Mouse (Mus musculus): ENCODE data around the gene Robo1. TPM values are rescaled to one million over a fixed set of nuclear protein-coding genes. Genes with fewer than 3 reads are reported as not detected.
A peak's percentile ranks its signal among the peaks of the same experiment; 100 is the strongest.

Gene Robo1
- polyA plus RNA-seq, 1 experiment: 2.2 TPM

DNA sequence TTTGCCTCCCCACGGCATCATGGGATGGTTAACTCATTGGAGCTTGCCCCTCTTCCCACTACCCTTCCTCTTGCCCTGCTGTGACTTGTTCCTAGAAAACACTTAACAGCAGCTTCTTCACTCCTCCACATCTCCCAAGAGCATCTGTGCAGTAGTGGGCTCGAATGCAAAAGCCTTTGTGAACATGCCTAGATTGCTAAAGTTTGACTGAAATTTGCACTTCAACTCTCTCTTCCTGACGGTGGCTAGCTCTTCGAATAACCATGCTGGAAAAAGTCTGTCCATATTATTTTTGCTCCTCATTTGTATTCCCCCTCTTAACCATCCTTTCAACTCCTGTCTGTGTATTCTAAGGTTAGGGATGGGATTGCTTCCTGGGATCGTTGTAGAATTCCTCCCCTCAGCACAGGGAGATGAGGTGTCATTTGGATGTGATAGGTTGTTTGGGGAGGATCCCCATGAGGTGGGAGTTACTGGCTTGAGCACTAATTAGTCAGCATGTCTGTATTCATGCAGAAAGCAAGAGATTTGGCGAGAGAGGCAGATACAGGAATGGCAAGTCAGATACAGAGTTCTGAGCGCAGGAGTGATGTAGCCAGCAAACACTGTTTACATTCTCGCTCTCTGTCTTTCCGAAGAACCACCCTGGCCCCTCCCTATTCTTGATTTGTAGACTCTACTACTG, 409.2 kb downstream of the Robo1 start:
- no peaks in the 10 kb centered on the region; the same call in 1 of the 2 replicates for H3K27me3 ChIP-seq (replicated peaks; ENCODE audit: control insufficient read depth, insufficient read depth, low read length)
- H3K4me3 ChIP-seq (ENCODE audit: insufficient read depth, low read depth, low read length): no peak overlapping the region
- H3K36me3 ChIP-seq (ENCODE audit: control insufficient read depth, insufficient read depth, low read length): no peaks in the 10 kb centered on the region
- no peaks in the 10 kb centered on the region for H3K4me1 ChIP-seq (ENCODE audit: control insufficient read depth, insufficient read depth, low read length)
- H3K27ac ChIP-seq (ENCODE audit: insufficient read depth, low read depth, low read length): no peak overlapping the region
- 58% methylated on average over 9 of the region's 9 CpGs for WGBS
- no peak for TF ChIP-seq POLR2A (IDR thresholded peaks at IDR 0.05; ENCODE audit: low read depth, low read length)
- DNase-seq: no peak

DNA sequence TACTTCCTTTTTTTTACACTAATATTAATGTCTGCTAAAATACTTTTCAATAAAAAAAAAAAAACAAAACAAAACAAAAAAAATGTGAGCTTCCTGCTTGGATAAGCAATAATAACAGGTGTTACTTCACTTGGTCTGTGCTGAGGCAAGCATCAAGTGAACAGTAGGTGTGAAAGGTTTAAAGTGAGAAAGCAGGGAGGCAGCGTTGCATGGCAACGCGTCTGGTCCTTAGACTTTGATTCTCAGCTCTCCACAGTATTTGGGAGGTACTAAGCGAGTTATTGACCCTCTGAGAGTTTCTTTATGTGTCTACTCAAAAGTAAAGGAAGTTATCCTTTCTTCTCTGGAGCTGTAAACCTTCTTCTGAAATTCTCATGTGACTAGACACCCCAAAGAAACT, 411.0 kb downstream of the Robo1 start:
- 45% methylated on average over 4 of the region's 4 CpGs for WGBS
- H3K4me3 ChIP-seq (ENCODE audit: insufficient read depth, low read depth, low read length): no peak overlapping the region

DNA sequence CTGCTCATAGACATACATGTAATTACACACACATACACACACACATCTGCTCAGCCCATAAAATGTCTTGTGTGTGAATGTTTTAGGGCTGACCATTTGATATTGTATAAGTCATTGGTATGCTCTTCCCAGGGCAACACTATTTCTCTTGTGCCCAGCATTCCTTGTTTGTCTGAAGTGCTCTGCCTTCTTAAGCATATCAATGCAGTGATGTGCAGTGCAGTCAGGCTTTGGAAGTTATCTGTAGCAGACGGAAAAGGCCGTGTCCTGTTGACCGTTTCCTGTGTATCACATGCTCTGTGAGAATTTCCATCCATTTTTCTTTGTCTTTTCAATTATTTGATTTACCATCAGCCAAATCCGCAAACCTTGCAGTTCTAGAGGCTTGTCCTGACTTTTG, 412.9 kb downstream of the Robo1 start:
- Histone ChIP-seq H3K27ac (ENCODE audit: insufficient read depth, low read depth, low read length) (no peak overlapping the region), H3K4me3 (ENCODE audit: insufficient read depth, low read depth, low read length) (no peak overlapping the region), H3K27me3 (replicated peaks; ENCODE audit: control insufficient read depth, insufficient read depth, low read length) (no peaks in the 10 kb centered on the region; the same call in 1 of the 2 replicates), H3K36me3 (ENCODE audit: control insufficient read depth, insufficient read depth, low read length) (no peaks in the 10 kb centered on the region), H3K4me1 (ENCODE audit: control insufficient read depth, insufficient read depth, low read length) (no peaks in the 10 kb centered on the region)
- TF ChIP-seq CTCF (conservative IDR thresholded peaks at IDR 0.05; ENCODE audit: insufficient read depth, insufficient read length, low read depth, low read length): no peak
- TF ChIP-seq POLR2A (IDR thresholded peaks at IDR 0.05; ENCODE audit: low read depth, low read length): no peak
- 82% methylated on average over 4 of the region's 4 CpGs for WGBS
- DNase-seq: no peak

More for the DNA sequence above, 411.0 kb downstream of the Robo1 start:
- no peaks in the 10 kb centered on the region; the same call in 1 of the 2 replicates for H3K27me3 ChIP-seq (replicated peaks; ENCODE audit: control insufficient read depth, insufficient read depth, low read length)
- no peak for TF ChIP-seq CTCF (conservative IDR thresholded peaks at IDR 0.05; ENCODE audit: insufficient read depth, insufficient read length, low read depth, low read length)
- TF ChIP-seq POLR2A (IDR thresholded peaks at IDR 0.05; ENCODE audit: low read depth, low read length): no peak
- H3K27ac ChIP-seq (ENCODE audit: insufficient read depth, low read depth, low read length): no peak overlapping the region
- H3K36me3 ChIP-seq (ENCODE audit: control insufficient read depth, insufficient read depth, low read length): no peaks in the 10 kb centered on the region
- H3K4me1 ChIP-seq (ENCODE audit: control insufficient read depth, insufficient read depth, low read length): no peaks in the 10 kb centered on the region
- no peak for DNase-seq

DNA sequence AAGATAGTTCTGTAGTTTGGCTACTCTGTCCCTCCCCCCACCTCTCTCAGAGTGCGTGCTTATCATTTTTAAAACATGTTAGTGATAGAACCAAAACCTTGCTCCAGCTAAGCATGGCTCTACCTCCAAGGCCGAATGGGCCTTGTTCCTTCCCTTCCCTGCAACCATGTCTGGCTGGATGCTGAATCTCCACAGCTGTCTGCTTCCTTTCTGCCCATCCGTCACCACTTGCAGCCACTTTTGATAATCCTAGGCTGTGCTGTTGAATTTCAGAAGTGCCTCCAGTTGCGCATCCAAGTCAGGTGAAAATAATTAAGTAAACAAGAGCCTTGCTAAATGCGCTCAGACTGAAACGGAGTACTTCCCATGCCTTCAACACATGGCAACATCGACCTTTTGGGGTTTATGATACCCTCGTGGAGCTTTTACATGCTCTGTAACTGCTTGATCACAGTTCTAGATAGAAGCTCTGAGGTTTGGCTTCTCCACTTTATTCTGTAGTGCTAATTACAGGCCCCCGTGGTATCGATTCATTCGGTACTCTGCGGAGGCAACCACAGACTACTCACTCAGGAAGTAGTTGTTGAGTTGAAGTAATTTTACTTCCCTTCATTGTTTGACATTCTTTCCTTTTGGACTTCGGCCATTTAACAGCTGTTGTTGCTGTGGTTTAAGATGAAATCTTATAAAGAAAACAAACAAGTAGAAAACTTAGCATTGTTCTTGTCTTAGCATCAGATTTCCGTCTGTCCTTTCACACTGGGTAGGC, 413.8 kb downstream of the Robo1 start:
- Histone ChIP-seq H3K4me1 (ENCODE audit: control insufficient read depth, insufficient read depth, low read length) (no peaks in the 10 kb centered on the region), H3K27ac (ENCODE audit: insufficient read depth, low read depth, low read length) (no peak overlapping the region), H3K27me3 (replicated peaks; ENCODE audit: control insufficient read depth, insufficient read depth, low read length) (no peaks in the 10 kb centered on the region; the same call in 1 of the 2 replicates), H3K36me3 (ENCODE audit: control insufficient read depth, insufficient read depth, low read length) (no peaks in the 10 kb centered on the region), H3K4me3 (ENCODE audit: insufficient read depth, low read depth, low read length) (no peak overlapping the region)
- no peak for DNase-seq
- TF ChIP-seq POLR2A (IDR thresholded peaks at IDR 0.05; ENCODE audit: low read depth, low read length): no peak
- TF ChIP-seq CTCF (conservative IDR thresholded peaks at IDR 0.05; ENCODE audit: insufficient read depth, insufficient read length, low read depth, low read length): no peak
- WGBS: 69% methylated on average over 14 of the region's 14 CpGs

DNA sequence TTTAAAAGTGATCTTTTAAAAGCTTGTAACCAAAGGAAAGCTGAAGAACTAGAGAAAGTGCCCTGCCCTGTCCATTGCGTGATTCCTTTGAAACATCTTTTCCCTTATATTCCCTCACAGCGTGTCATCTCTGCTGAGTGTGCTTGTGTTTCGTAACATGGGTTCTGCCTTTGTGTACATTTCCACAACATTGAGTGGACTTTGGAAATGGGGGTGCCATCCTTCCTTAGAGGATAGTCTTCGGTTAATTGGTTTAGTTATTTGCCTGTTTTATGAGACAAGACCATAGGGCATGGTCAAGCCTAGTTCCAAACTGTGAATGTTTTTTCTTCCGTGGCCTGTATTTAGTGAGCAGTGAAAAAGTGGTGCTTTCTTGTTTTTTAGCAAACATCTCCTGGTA, 426.1 kb downstream of the Robo1 start:
- peak; percentile 67 for DNase-seq
- no peak overlapping the region for H3K27ac ChIP-seq (ENCODE audit: insufficient read depth, low read depth, low read length)
- no peaks in the 10 kb centered on the region for H3K27me3 ChIP-seq (replicated peaks; ENCODE audit: control insufficient read depth, insufficient read depth, low read length)
- no peak overlapping the region for H3K4me3 ChIP-seq (ENCODE audit: insufficient read depth, low read depth, low read length)
- 48% methylated on average over 5 of the region's 5 CpGs for WGBS
- no peaks in the 10 kb centered on the region for H3K36me3 ChIP-seq (ENCODE audit: control insufficient read depth, insufficient read depth, low read length)
- H3K4me1 ChIP-seq (ENCODE audit: control insufficient read depth, insufficient read depth, low read length): no peaks in the 10 kb centered on the region
- TF ChIP-seq POLR2A (IDR thresholded peaks at IDR 0.05; ENCODE audit: low read depth, low read length) (no peak), CTCF (conservative IDR thresholded peaks at IDR 0.05; ENCODE audit: insufficient read depth, insufficient read length, low read depth, low read length) (no peak)

DNA sequence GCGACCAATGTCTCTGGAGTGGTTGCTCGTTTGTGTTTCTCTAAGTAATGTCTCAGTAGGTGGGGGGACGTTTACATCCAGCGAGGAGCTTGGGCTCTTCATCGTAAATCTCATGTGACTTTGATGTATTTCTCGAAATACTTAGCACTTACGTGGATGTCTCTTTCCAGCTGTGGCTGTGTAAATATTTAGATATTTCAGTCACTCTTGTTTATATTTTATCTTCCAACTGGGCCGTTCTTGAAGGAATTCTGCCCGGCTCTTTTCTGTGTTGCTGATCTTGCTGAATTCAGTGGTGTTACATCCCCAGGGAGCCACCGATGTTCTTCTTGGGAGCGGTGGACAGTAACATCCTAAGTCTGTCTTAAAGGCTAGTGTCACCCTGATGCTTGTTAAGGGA, 427.1 kb downstream of the Robo1 start:
- TF ChIP-seq CTCF (conservative IDR thresholded peaks at IDR 0.05; ENCODE audit: insufficient read depth, insufficient read length, low read depth, low read length) (no peak), POLR2A (IDR thresholded peaks at IDR 0.05; ENCODE audit: low read depth, low read length) (no peak)
- no peaks in the 10 kb centered on the region for H3K36me3 ChIP-seq (ENCODE audit: control insufficient read depth, insufficient read depth, low read length)
- H3K27me3 ChIP-seq (replicated peaks; ENCODE audit: control insufficient read depth, insufficient read depth, low read length): no peaks in the 10 kb centered on the region
- no peaks in the 10 kb centered on the region for H3K4me1 ChIP-seq (ENCODE audit: control insufficient read depth, insufficient read depth, low read length)
- no peak overlapping the region for H3K4me3 ChIP-seq (ENCODE audit: insufficient read depth, low read depth, low read length)
- WGBS: 61% methylated on average over 11 of the region's 11 CpGs
- no peak overlapping the region for H3K27ac ChIP-seq (ENCODE audit: insufficient read depth, low read depth, low read length)
- peak; percentile 4 for DNase-seq

DNA sequence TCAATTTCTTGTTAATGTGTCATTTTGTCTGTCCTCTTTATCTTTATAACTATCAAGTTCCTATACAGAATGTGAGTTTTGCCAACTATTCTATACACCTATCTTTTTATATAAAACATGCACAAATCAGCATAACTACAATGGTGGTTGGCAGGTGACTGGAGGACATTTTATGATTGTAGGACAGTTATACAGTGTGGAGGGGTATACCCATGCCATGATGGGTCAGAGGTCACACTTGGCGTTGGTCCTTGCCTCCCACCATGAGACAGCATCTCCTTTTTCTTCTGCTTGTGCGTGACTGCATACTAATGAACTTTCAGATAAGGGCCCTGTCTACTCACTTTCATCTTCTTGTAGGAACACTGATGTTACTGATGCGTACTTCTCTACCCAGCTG, 427.5 kb downstream of the Robo1 start:
- DNase-seq: no peak
- Histone ChIP-seq H3K4me1 (ENCODE audit: control insufficient read depth, insufficient read depth, low read length) (no peaks in the 10 kb centered on the region), H3K27ac (ENCODE audit: insufficient read depth, low read depth, low read length) (no peak overlapping the region), H3K27me3 (replicated peaks; ENCODE audit: control insufficient read depth, insufficient read depth, low read length) (no peaks in the 10 kb centered on the region), H3K4me3 (ENCODE audit: insufficient read depth, low read depth, low read length) (no peak overlapping the region), H3K36me3 (ENCODE audit: control insufficient read depth, insufficient read depth, low read length) (no peaks in the 10 kb centered on the region)
- WGBS: 85% methylated on average over 3 of the region's 3 CpGs
- no peak for TF ChIP-seq CTCF (conservative IDR thresholded peaks at IDR 0.05; ENCODE audit: insufficient read depth, insufficient read length, low read depth, low read length)
- TF ChIP-seq POLR2A (IDR thresholded peaks at IDR 0.05; ENCODE audit: low read depth, low read length): no peak
